Mouse (Mus musculus) stomach, postnatal 0 days (tissue): ENCODE data around the gene Plpp6. TPM values are rescaled to one million over a fixed set of nuclear protein-coding genes. Genes with fewer than 3 reads are reported as not detected.
"Not testable (repeated sequence)": the region's sequence is repeated elsewhere in the genome, so short reads cannot be mapped to it uniquely, and the experiment has no call there.

Experiments
- ATAC-seq: fragments of 200-750 bp; cut with Nextera tagmentation; 2 replicates; pipeline ENCODE4 v1.8.0; 2017; ENCODE audit not compliant: low FRiP score, low TSS enrichment
- DNase-seq: peaks from one replicate; pipeline ENCODE4 v3.0.0-alpha.2; 2016; ENCODE audit warnings: low spot score
- H3K27ac ChIP-seq: fragments of 300-500 bp; sonication (generic); replicated peaks from 2 replicates; pipeline ENCODE4 v1.5.1; 2014; ENCODE audit warnings: mild to moderate bottlenecking, control low read depth
- H3K27me3 ChIP-seq: fragments of 300-500 bp; sonication (generic); 2 replicates; pipeline ENCODE4 v1.6.1; 2014; ENCODE audit warnings: low read length; ENCODE audit not compliant: control insufficient read depth, insufficient read depth
- H3K36me3 ChIP-seq: fragments of 300-500 bp; sonication (generic); 2 replicates; pipeline ENCODE4 v1.6.1; 2014; ENCODE audit warnings: low read length, mixed read lengths; ENCODE audit not compliant: control insufficient read depth, insufficient read depth
- H3K4me1 ChIP-seq: fragments of 300-500 bp; sonication (generic); replicated peaks from 2 replicates; pipeline ENCODE4 v1.6.1; 2014; ENCODE audit warnings: antibody characterized with exemption; ENCODE audit not compliant: control insufficient read depth, insufficient read depth
- H3K4me2 ChIP-seq: fragments of 300-500 bp; sonication (generic); replicated peaks from 2 replicates; pipeline ENCODE4 v1.6.1; 2014; ENCODE audit warnings: low read depth, mild to moderate bottlenecking, control low read depth, moderate library complexity
- H3K4me3 ChIP-seq: fragments of 300-500 bp; sonication (generic); 2 replicates; pipeline ENCODE4 v1.5.1; 2014; ENCODE audit warnings: low read depth, low read length, control low read depth
- H3K9ac ChIP-seq: fragments of 300-500 bp; sonication (generic); 2 replicates; pipeline ENCODE4 v1.6.1; 2014; ENCODE audit warnings: mild to moderate bottlenecking, low read length, control low read depth, mixed read lengths
- H3K9me3 ChIP-seq: fragments of 300-500 bp; sonication (generic); 2 replicates; pipeline ENCODE4 v1.6.1; 2016; ENCODE audit warnings: low read length; ENCODE audit not compliant: control insufficient read depth
- CTCF ChIP-seq: IDR thresholded peaks from 2 replicates; pipeline ENCODE4 v1.5.1; 2016; ENCODE audit warnings: antibody characterized with exemption, low read depth, mild to moderate bottlenecking, moderate library complexity
- EP300 ChIP-seq: optimal IDR thresholded peaks from 2 replicates; pipeline ENCODE3; 2016; ENCODE audit warnings: antibody characterized with exemption
- WGBS: fragments of 180-500 bp; shearing (Covaris S2); extraction: QIAGEN DNeasy Blood & Tissue Kit; methylation state at CpG from one replicate; pipeline ENCODE4 v1.1.7; 2014; 5-methylcytosine and 5-hydroxymethylcytosine counted together
- polyA plus RNA-seq: library from polyadenylated mRNA; unstranded; fragments of >200 nt; fragmentation: Nextera tagmentation; extraction: Ambion mirVana; gene quantifications from 2 replicates; pipeline ENCODE4 v1.2.1, GENCODE M21; 2015

Plpp6 gene
- polyA plus RNA-seq, 1 experiment from 2014 or later: 18.2 TPM

GRCm38 (mm10) chr19:28990194-28990589 is 26.4 kb downstream of the Plpp6 start, which contains the start of gene Cdc37l1:
Gene Cdc37l1, plus strand, starts transcription at chr19:28990352.
- Histone ChIP-seq H3K9ac (peak within 1 kb of the TSS; percentile 92), H3K36me3 (no peaks in the 10 kb centered on the region), H3K4me3 (peak within 1 kb of the TSS; percentile 88), H3K27ac (peak within 1 kb of the TSS; percentile 95), H3K27me3 (no peaks in the 10 kb centered on the region), H3K4me2 (peak within 1 kb of the TSS; percentile 82), H3K4me1 (no peaks in the 10 kb centered on the region), H3K9me3 (no peaks in the 10 kb centered on the region)
- peak; percentile 99 for ATAC-seq
- DNase-seq: peak; percentile 99
- 0% methylated on average over 37 of the region's 37 CpGs for WGBS
- TF ChIP-seq CTCF (peak; percentile 19; the same call in 1 of the 2 replicates), EP300 (peak; percentile 64)

GRCm38 (mm10) chr19:28990590-28991221 is 27.0 kb downstream of the Plpp6 start:
- Histone ChIP-seq H3K27ac (peak overlapping the region; percentile 95), H3K9ac (peak overlapping the region; percentile 92), H3K27me3 (no peaks in the 10 kb centered on the region), H3K4me3 (peak overlapping the region; percentile 88), H3K9me3 (no peaks in the 10 kb centered on the region), H3K4me2 (peak overlapping the region; percentile 82), H3K36me3 (no peaks in the 10 kb centered on the region), H3K4me1 (no peaks in the 10 kb centered on the region)
- peak; percentile 12 for TF ChIP-seq EP300
- TF ChIP-seq CTCF: no peak
- WGBS: under 1% methylated on average over 38 of the region's 41 CpGs
- ATAC-seq (peak; percentile 59), DNase-seq (peak; percentile 35)

- no peak for DNase-seq
- H3K4me2 ChIP-seq: peak overlapping the region; percentile 82
- WGBS: 66% methylated on average over 5 of the region's 5 CpGs
- H3K9me3 ChIP-seq: no peaks in the 10 kb centered on the region
- 0 out of 2 replicates have a peak overlapping the region, but pooled peaks have one; percentile 18 for H3K27ac ChIP-seq
- H3K9ac ChIP-seq: peak overlapping the region; percentile 92
- H3K4me1 ChIP-seq: no peaks in the 10 kb centered on the region
- no peak for ATAC-seq
- H3K27me3 ChIP-seq: no peaks in the 10 kb centered on the region
- TF ChIP-seq CTCF (no peak), EP300 (no peak)
- H3K36me3 ChIP-seq: peaks cover 4% of the 10 kb centered on the region; the same call in 1 of the 2 replicates
- H3K4me3 ChIP-seq: peak overlapping the region; percentile 88; the same call in 1 of the 2 replicates
Observed at GRCm38 (mm10) chr19:28991391-28991790, 27.6 kb downstream of the Plpp6 start.

GRCm38 (mm10) chr19:28994870-28995269 is 31.1 kb downstream of the Plpp6 start:
- 58% methylated on average over 7 of the region's 7 CpGs for WGBS
- TF ChIP-seq EP300 (no peak), CTCF (no peak)
- Histone ChIP-seq H3K4me3 (no peak overlapping the region), H3K27me3 (no peaks in the 10 kb centered on the region), H3K9ac (no peak overlapping the region), H3K9me3 (no peaks in the 10 kb centered on the region), H3K4me2 (no peak overlapping the region), H3K27ac (peak overlapping the region; percentile 59), H3K4me1 (no peaks in the 10 kb centered on the region), H3K36me3 (peaks cover 4% of the 10 kb centered on the region; the same call in 1 of the 2 replicates)
- ATAC-seq (no peak), DNase-seq (no peak)

- TF ChIP-seq CTCF (no peak), EP300 (no peak)
- 85% methylated on average over 5 of the region's 5 CpGs for WGBS
- H3K9ac ChIP-seq: no peak overlapping the region
- no peaks in the 10 kb centered on the region for H3K9me3 ChIP-seq
- H3K4me1 ChIP-seq: no peaks in the 10 kb centered on the region
- H3K4me2 ChIP-seq: no peak overlapping the region
- no peak overlapping the region for H3K4me3 ChIP-seq
- no peak for ATAC-seq
- H3K27me3 ChIP-seq: no peaks in the 10 kb centered on the region
- DNase-seq: no peak
- H3K27ac ChIP-seq: peak overlapping the region; percentile 46
- peaks cover 4% of the 10 kb centered on the region; the same call in 1 of the 2 replicates for H3K36me3 ChIP-seq
Observed at GRCm38 (mm10) chr19:28995366-28995765, 31.6 kb downstream of the Plpp6 start.

GRCm38 (mm10) chr19:28997976-28998630 is 34.4 kb downstream of the Plpp6 start:
- H3K4me2 ChIP-seq: no peak overlapping the region
- no peak for TF ChIP-seq EP300
- no peaks in the 10 kb centered on the region for H3K9me3 ChIP-seq
- 65% methylated on average over 4 of the region's 4 CpGs for WGBS
- H3K27ac ChIP-seq: no peak overlapping the region
- no peak overlapping the region for H3K9ac ChIP-seq
- no peak for DNase-seq
- ATAC-seq: no peak
- H3K4me1 ChIP-seq: no peaks in the 10 kb centered on the region
- H3K36me3 ChIP-seq: peaks cover 12% of the 10 kb centered on the region; the same call in 1 of the 2 replicates
- no peak overlapping the region for H3K4me3 ChIP-seq
- H3K27me3 ChIP-seq: no peaks in the 10 kb centered on the region

GRCm38 (mm10) chr19:29000321-29000720 is 36.6 kb downstream of the Plpp6 start:
- WGBS: 95% methylated on average over 16 of the region's 16 CpGs
- H3K9me3 ChIP-seq, H3K4me1 ChIP-seq, ATAC-seq, H3K4me3 ChIP-seq, DNase-seq, H3K4me2 ChIP-seq, H3K9ac ChIP-seq, H3K27ac ChIP-seq, H3K27me3 ChIP-seq: not testable (repeated sequence)
- peaks cover 12% of the 10 kb centered on the region; the same call in 1 of the 2 replicates for H3K36me3 ChIP-seq
